8 mouse cellular contexts compared by ENCODE assay signal in the genomic region with DNA sequence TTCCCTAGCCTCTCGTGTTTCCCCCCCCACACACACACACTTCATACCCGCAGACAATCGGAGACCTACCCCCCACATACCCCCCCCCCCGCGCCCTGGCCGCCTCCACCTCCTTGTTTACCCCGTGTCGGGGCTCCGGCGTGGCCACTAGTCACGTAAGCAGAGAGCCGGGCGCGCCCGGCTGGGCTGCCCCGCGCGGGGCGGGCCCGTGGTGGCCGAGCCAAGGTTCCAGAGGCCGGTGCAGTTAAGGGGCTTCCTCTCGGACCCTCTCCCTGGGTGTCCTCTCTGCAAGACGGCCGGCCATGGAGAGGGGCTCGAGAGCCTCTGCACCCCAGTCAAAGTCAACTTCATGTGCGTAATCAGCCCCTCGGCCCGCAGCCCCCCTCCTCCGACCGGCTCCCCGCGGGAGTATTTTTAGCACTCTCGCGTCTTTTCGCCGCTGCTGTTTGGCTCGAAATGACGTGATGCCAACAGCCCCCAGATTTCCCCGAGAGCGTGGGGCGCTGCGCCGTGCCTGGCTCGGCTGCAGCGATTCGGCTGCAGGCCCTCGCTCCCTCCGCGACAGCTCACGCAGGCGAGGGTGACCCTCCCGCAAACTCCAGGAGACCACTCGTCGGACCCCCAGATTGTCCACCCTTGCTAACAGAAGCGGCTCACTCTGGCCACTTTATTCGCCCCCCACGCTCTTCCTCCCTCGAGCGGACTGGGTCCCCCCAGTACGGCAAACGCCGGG. TPM values are rescaled to one million over a fixed set of nuclear protein-coding genes. Genes with fewer than 3 reads are reported as not detected.
DNase-seq lines count a peak whose midpoint lies in the region; ATAC-seq and TF ChIP-seq lines count a peak whose summit lies in the region.

No protein-coding gene starts in this region.

- peak overlapping the region; percentile 93 for H3K9ac ChIP-seq in heart, embryonic 12.5 days
- peak overlapping the region; percentile 85 for H3K9ac ChIP-seq in kidney, postnatal 0 days (ENCODE audit: low read depth, low read length)
- H3K9ac ChIP-seq in liver, embryonic 12.5 days = peak overlapping the region; percentile 97
- H3K9ac ChIP-seq in stomach, embryonic 15.5 days = peak overlapping the region; percentile 81

- no peak for TF ChIP-seq CTCF in kidney, postnatal 0 days (IDR thresholded peaks at IDR 0.05; ENCODE audit: low read depth)

- under 1% methylated on average over 63 of the region's 63 CpGs for WGBS in heart, embryonic 12.5 days
- under 1% methylated on average over 63 of the region's 63 CpGs for WGBS in kidney, postnatal 0 days
- under 1% methylated on average over 63 of the region's 63 CpGs for WGBS in liver, embryonic 12.5 days (ENCODE audit: insufficient replicate concordance)
- under 1% methylated on average over 59 of the region's 63 CpGs for WGBS in stomach, embryonic 15.5 days

- H3K36me3 ChIP-seq in heart, embryonic 12.5 days = no peaks in the 10 kb centered on the region
- H3K36me3 ChIP-seq in kidney, postnatal 0 days (ENCODE audit: insufficient read depth, low read length) = no peaks in the 10 kb centered on the region
- H3K36me3 ChIP-seq in liver, embryonic 12.5 days = no peaks in the 10 kb centered on the region
- H3K36me3 ChIP-seq in stomach, embryonic 15.5 days = no peaks in the 10 kb centered on the region

- DNase-seq in B cell, adult 2 months = peak; percentile 82 to 84
- DNase-seq in adrenal gland, postnatal 4 days (ENCODE audit: low spot score in 2 of 2) = peak; percentile 61 to 63
- DNase-seq in kidney, postnatal 0 days (ENCODE audit: low spot score) = peak; percentile 89
- peak; percentile 85 to 86 for DNase-seq in natural killer cell, adult 2 months (ENCODE audit: low spot score in 2 of 2)

- peak overlapping the region; percentile 98 for H3K27ac ChIP-seq in heart, embryonic 12.5 days (ENCODE audit: poor library complexity, severe bottlenecking)
- peak overlapping the region; percentile 97 for H3K27ac ChIP-seq in kidney, postnatal 0 days
- H3K27ac ChIP-seq in liver, embryonic 12.5 days = peak overlapping the region; percentile 96
- H3K27ac ChIP-seq in stomach, embryonic 15.5 days = peak overlapping the region; percentile 98

- H3K9me3 ChIP-seq in heart, embryonic 12.5 days (replicated peaks) = no peaks in the 10 kb centered on the region
- no peaks in the 10 kb centered on the region for H3K9me3 ChIP-seq in kidney, postnatal 0 days (replicated peaks; ENCODE audit: low read length)
- no peaks in the 10 kb centered on the region for H3K9me3 ChIP-seq in liver, embryonic 12.5 days (replicated peaks)
- H3K9me3 ChIP-seq in stomach, embryonic 15.5 days = no peaks in the 10 kb centered on the region

- peaks cover 17% of the 10 kb centered on the region for H3K4me1 ChIP-seq in heart, embryonic 12.5 days (replicated peaks)
- H3K4me1 ChIP-seq in kidney, postnatal 0 days (replicated peaks; ENCODE audit: insufficient read depth, low read length) = peaks cover 12% of the 10 kb centered on the region; the same call in 1 of the 2 replicates
- H3K4me1 ChIP-seq in liver, embryonic 12.5 days = peaks cover 33% of the 10 kb centered on the region
- H3K4me1 ChIP-seq in stomach, embryonic 15.5 days = peaks cover 23% of the 10 kb centered on the region

- ATAC-seq in erythroblast, adult 5-6 weeks (replicated peaks; ENCODE audit: low FRiP score, poor library complexity, severe bottlenecking) = peak; percentile 31; the same call in 1 of the 2 replicates
- peak; percentile 58 for ATAC-seq in heart, embryonic 12.5 days (ENCODE audit: insufficient number of reproducible peaks, low FRiP score)
- peak; percentile 11 for ATAC-seq in kidney, postnatal 0 days (replicated peaks; ENCODE audit: low FRiP score, low read depth)
- ATAC-seq in liver, embryonic 12.5 days = peak; percentile 45
- peak; percentile 6; the same call in 1 of the 2 replicates for ATAC-seq in stomach, embryonic 15.5 days (ENCODE audit: insufficient read depth, low FRiP score, low read depth)

- H3K4me3 ChIP-seq in heart, embryonic 12.5 days = peak overlapping the region; percentile 82
- peak overlapping the region; percentile 96 for H3K4me3 ChIP-seq in kidney, postnatal 0 days (replicated peaks; ENCODE audit: low read depth, low read length)
- H3K4me3 ChIP-seq in liver, embryonic 12.5 days = peak overlapping the region; percentile 84
- peak overlapping the region; percentile 89 for H3K4me3 ChIP-seq in stomach, embryonic 15.5 days (replicated peaks)

- H3K27me3 ChIP-seq in heart, embryonic 12.5 days (replicated peaks) = no peaks in the 10 kb centered on the region
- H3K27me3 ChIP-seq in kidney, postnatal 0 days (ENCODE audit: insufficient read depth, low read length) = no peaks in the 10 kb centered on the region
- H3K27me3 ChIP-seq in liver, embryonic 12.5 days (replicated peaks) = no peaks in the 10 kb centered on the region
- H3K27me3 ChIP-seq in stomach, embryonic 15.5 days (replicated peaks) = no peaks in the 10 kb centered on the region

- H3K4me2 ChIP-seq in heart, embryonic 12.5 days = peak overlapping the region; percentile 82
- peak overlapping the region; percentile 91 for H3K4me2 ChIP-seq in kidney, postnatal 0 days (ENCODE audit: low read length)
- peak overlapping the region; percentile 98 for H3K4me2 ChIP-seq in liver, embryonic 12.5 days
- H3K4me2 ChIP-seq in stomach, embryonic 15.5 days = peak overlapping the region; percentile 91

RNA-seq across cellular contexts. Expression of a gene that starts 2.8 kb away (rescaled TPM):
- total RNA-seq in adrenal gland, postnatal 4 days (2021) = 10 to 100 TPM; 38.1 to 40.5 TPM
- 71.1 and 75.4 TPM in 2 replicates for total RNA-seq in erythroblast, adult 5-6 weeks (2015; ENCODE audit: low replicate concordance)
- total RNA-seq in erythroblast, adult 5-6 weeks (2017; ENCODE audit: low replicate concordance) = 156 and 229 TPM in 2 replicates
- 40.0 and 42.7 TPM in 2 replicates for polyA plus RNA-seq in heart, embryonic 12.5 days (2016; fragmentation: Nextera tagmentation; extraction: Ambion mirVana)
- 51.9 and 55.0 TPM in 2 replicates for polyA plus RNA-seq in kidney, postnatal 0 days (2015; fragmentation: Nextera tagmentation; extraction: Ambion mirVana)
- 38.3 and 39.3 TPM in 2 replicates for polyA plus RNA-seq in liver, embryonic 12.5 days (2016; fragmentation: Nextera tagmentation; extraction: Ambion mirVana)
- polyA plus RNA-seq in stomach, embryonic 15.5 days (2015; fragmentation: Nextera tagmentation; extraction: Ambion mirVana) = 36.1 and 37.8 TPM in 2 replicates

RNA-seq across cellular contexts. Expression of a gene that starts 58.4 kb away (rescaled TPM):
- total RNA-seq in adrenal gland, postnatal 4 days (2021) = not detected
- total RNA-seq in erythroblast, adult 5-6 weeks (2015; ENCODE audit: low replicate concordance) = not detected in 2 replicates
- not detected in 2 replicates for total RNA-seq in erythroblast, adult 5-6 weeks (2017; ENCODE audit: low replicate concordance)
- not detected in 2 replicates for polyA plus RNA-seq in heart, embryonic 12.5 days (2016; fragmentation: Nextera tagmentation; extraction: Ambion mirVana)
- not detected in 2 replicates for polyA plus RNA-seq in kidney, postnatal 0 days (2015; fragmentation: Nextera tagmentation; extraction: Ambion mirVana)
- not detected in 2 replicates for polyA plus RNA-seq in liver, embryonic 12.5 days (2016; fragmentation: Nextera tagmentation; extraction: Ambion mirVana)
- 2.5 TPM in 1 of 2 replicates, not detected in the other for polyA plus RNA-seq in stomach, embryonic 15.5 days (2015; fragmentation: Nextera tagmentation; extraction: Ambion mirVana)

Comparison
In these comparisons a context has a peak if more than half of its experiments do, and no peak if none do; other contexts are left out.
1. Peak in every context shown above with its lines: DNase-seq, ATAC-seq, H3K4me3 ChIP-seq and H3K27ac ChIP-seq.
2. ATAC-seq: peak in every context shown above with its lines; median percentile 58 in heart, embryonic 12.5 days; 45 in liver, embryonic 12.5 days; 31 in erythroblast, adult 5-6 weeks; 11 in kidney, postnatal 0 days; 6 in stomach, embryonic 15.5 days.